Mouse (Mus musculus): Measurements from ENCODE around the gene Got1. TPM values are rescaled to one million over a fixed set of nuclear protein-coding genes. Genes with fewer than 3 reads are reported as not detected.

Gene Got1
- polyA plus RNA-seq, 2 experiments, result 20.3 to 24.5 TPM

GRCm38 (mm10) chr19:43516397-43517035 is 7.9 kb downstream of the Got1 start:
- DNase-seq (ENCODE audit: low spot score), result no peak
- Histone ChIP-seq H3K4me2 (replicated peaks; ENCODE audit: low read depth, low read length, severe bottlenecking) (no peak overlapping the region), H3K4me3 (replicated peaks; ENCODE audit: low read length) (no peak overlapping the region), H3K36me3 (ENCODE audit: control insufficient read depth, insufficient read depth, low read length) (peaks cover 12% of the 10 kb centered on the region), H3K27ac (replicated peaks; ENCODE audit: low read depth, low read length) (no peak overlapping the region), H3K4me1 (ENCODE audit: control insufficient read depth, insufficient read depth, low read length) (no peaks in the 10 kb centered on the region), H3K27me3 (ENCODE audit: control insufficient read depth, insufficient read depth, low read length) (no peaks in the 10 kb centered on the region), H3K9ac (ENCODE audit: low read depth, low read length, severe bottlenecking) (no peak overlapping the region), H3K9me3 (ENCODE audit: control insufficient read depth, low read length) (no peaks in the 10 kb centered on the region)
- 87% methylated on average over 14 of the region's 14 CpGs for WGBS
- ATAC-seq (ENCODE audit: low FRiP score, low read depth), result no peak
- no peak for TF ChIP-seq POLR2A (IDR thresholded peaks at IDR 0.05; ENCODE audit: borderline replicate concordance, extremely low read depth, insufficient read depth, insufficient read length)

GRCm38 (mm10) chr19:43515668-43516396 is 8.6 kb downstream of the Got1 start:
- no peak for TF ChIP-seq POLR2A (IDR thresholded peaks at IDR 0.05; ENCODE audit: borderline replicate concordance, extremely low read depth, insufficient read depth, insufficient read length)

GRCm38 (mm10) chr19:43513874-43514273 is 10.5 kb downstream of the Got1 start:
- 95% methylated on average over 8 of the region's 8 CpGs for WGBS
- ATAC-seq (ENCODE audit: low FRiP score, low read depth), result no peak
- H3K36me3 ChIP-seq (ENCODE audit: control insufficient read depth, insufficient read depth, low read length), result peaks cover 12% of the 10 kb centered on the region
- no peak overlapping the region for H3K27ac ChIP-seq (replicated peaks; ENCODE audit: low read depth, low read length)
- no peak overlapping the region for H3K4me3 ChIP-seq (replicated peaks; ENCODE audit: low read length)
- no peak for DNase-seq (ENCODE audit: low spot score)
- H3K9me3 ChIP-seq (ENCODE audit: control insufficient read depth, low read length), result no peaks in the 10 kb centered on the region
- H3K27me3 ChIP-seq (ENCODE audit: control insufficient read depth, insufficient read depth, low read length), result no peaks in the 10 kb centered on the region
- H3K4me1 ChIP-seq (ENCODE audit: control insufficient read depth, insufficient read depth, low read length), result no peaks in the 10 kb centered on the region
- H3K9ac ChIP-seq (ENCODE audit: low read depth, low read length, severe bottlenecking), result no peak overlapping the region
- no peak for TF ChIP-seq POLR2A (IDR thresholded peaks at IDR 0.05; ENCODE audit: borderline replicate concordance, extremely low read depth, insufficient read depth, insufficient read length)
- no peak overlapping the region for H3K4me2 ChIP-seq (replicated peaks; ENCODE audit: low read depth, low read length, severe bottlenecking)

More at GRCm38 (mm10) chr19:43515668-43516396, 8.6 kb downstream of the Got1 start:
- H3K4me2 ChIP-seq (replicated peaks; ENCODE audit: low read depth, low read length, severe bottlenecking), result no peak overlapping the region
- no peaks in the 10 kb centered on the region for H3K4me1 ChIP-seq (ENCODE audit: control insufficient read depth, insufficient read depth, low read length)
- peaks cover 12% of the 10 kb centered on the region for H3K36me3 ChIP-seq (ENCODE audit: control insufficient read depth, insufficient read depth, low read length)
- 93% methylated on average over 23 of the region's 23 CpGs for WGBS
- H3K9me3 ChIP-seq (ENCODE audit: control insufficient read depth, low read length), result no peaks in the 10 kb centered on the region
- H3K4me3 ChIP-seq (replicated peaks; ENCODE audit: low read length), result no peak overlapping the region
- H3K27ac ChIP-seq (replicated peaks; ENCODE audit: low read depth, low read length), result no peak overlapping the region
- ATAC-seq (ENCODE audit: low FRiP score, low read depth) (no peak), DNase-seq (ENCODE audit: low spot score) (no peak)
- no peak overlapping the region for H3K9ac ChIP-seq (ENCODE audit: low read depth, low read length, severe bottlenecking)
- H3K27me3 ChIP-seq (ENCODE audit: control insufficient read depth, insufficient read depth, low read length), result no peaks in the 10 kb centered on the region

GRCm38 (mm10) chr19:43511621-43512620 is 12.5 kb downstream of the Got1 start:
- Histone ChIP-seq H3K27ac (replicated peaks; ENCODE audit: low read depth, low read length) (no peak overlapping the region), H3K4me1 (ENCODE audit: control insufficient read depth, insufficient read depth, low read length) (no peaks in the 10 kb centered on the region), H3K4me3 (replicated peaks; ENCODE audit: low read length) (no peak overlapping the region), H3K36me3 (ENCODE audit: control insufficient read depth, insufficient read depth, low read length) (peaks cover 22% of the 10 kb centered on the region), H3K9ac (ENCODE audit: low read depth, low read length, severe bottlenecking) (no peak overlapping the region), H3K27me3 (ENCODE audit: control insufficient read depth, insufficient read depth, low read length) (no peaks in the 10 kb centered on the region), H3K9me3 (ENCODE audit: control insufficient read depth, low read length) (no peaks in the 10 kb centered on the region), H3K4me2 (replicated peaks; ENCODE audit: low read depth, low read length, severe bottlenecking) (no peak overlapping the region)
- ATAC-seq (ENCODE audit: low FRiP score, low read depth) (no peak), DNase-seq (ENCODE audit: low spot score) (no peak)
- no peak for TF ChIP-seq POLR2A (IDR thresholded peaks at IDR 0.05; ENCODE audit: borderline replicate concordance, extremely low read depth, insufficient read depth, insufficient read length)
- WGBS, result 79% methylated on average over 22 of the region's 22 CpGs
